Mouse (Mus musculus) CH12F3 (cell line): Measurements from ENCODE around the gene Gm14137.

Experiments used
- in situ Hi-C: fragments of 300-500 bp; cut with MboI; formaldehyde crosslinking; loops from 2 replicates; pipeline ENCODE4 v1.14.3; 2020; ENCODE audit warnings: low sequenced_read_pairs

The Gm14137 gene

GRCm38 (mm10) chr2:119172446-119172845 lies 1.9 kb upstream of the Gm14137 start:
- in situ Hi-C loops: no loop called here

- in situ Hi-C loops: no loop called here
Measured at GRCm38 (mm10) chr2:119172862-119173576, 1.3 kb upstream of the Gm14137 start.

GRCm38 (mm10) chr2:119174866-119175265 lies 557 bp downstream of the Gm14137 start:
- in situ Hi-C loops: loop anchor here (25.0 kb wide), 1 partner anchor 538 kb away; no protein-coding TSS in a partner anchor

GRCm38 (mm10) chr2:119175614-119176013 lies 1.3 kb downstream of the Gm14137 start:
- in situ Hi-C loops: loop anchor here (25.0 kb wide), 1 partner anchor 538 kb away; no protein-coding TSS in a partner anchor

- in situ Hi-C loops: loop anchor here (25.0 kb wide), 1 partner anchor 539 kb away; no protein-coding TSS in a partner anchor
Measured at GRCm38 (mm10) chr2:119176761-119177160, 2.5 kb downstream of the Gm14137 start.

DNA sequence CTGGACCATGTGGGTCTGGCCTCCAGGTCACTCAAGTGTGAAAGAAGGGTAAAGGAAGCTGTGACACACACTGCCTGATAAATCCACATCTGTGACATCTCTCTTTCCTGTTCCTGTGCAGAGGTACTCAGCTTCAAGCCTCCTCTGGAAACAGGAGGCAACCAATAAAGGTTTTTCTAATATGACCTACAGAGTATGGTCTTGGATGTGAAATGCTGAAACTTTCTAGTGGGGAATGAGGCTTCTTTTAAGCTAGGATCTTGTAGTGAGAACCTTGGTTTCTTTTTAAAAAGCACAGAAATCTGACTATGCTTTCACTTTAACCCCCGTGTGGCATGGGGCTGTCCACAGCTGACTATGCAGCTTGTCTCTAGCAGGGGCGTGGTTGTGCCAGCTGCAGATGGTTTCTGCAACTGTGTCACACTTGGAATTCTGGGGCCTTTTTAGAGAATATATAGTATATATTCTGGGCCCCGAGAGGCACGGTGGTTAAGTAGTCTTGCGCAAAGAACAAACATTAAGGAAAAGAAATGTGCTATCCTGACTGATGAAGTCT lies 3.2 kb downstream of the Gm14137 start:
- in situ Hi-C loops: loop anchor here (25.0 kb wide), 1 partner anchor 540 kb away; no protein-coding TSS in a partner anchor

DNA sequence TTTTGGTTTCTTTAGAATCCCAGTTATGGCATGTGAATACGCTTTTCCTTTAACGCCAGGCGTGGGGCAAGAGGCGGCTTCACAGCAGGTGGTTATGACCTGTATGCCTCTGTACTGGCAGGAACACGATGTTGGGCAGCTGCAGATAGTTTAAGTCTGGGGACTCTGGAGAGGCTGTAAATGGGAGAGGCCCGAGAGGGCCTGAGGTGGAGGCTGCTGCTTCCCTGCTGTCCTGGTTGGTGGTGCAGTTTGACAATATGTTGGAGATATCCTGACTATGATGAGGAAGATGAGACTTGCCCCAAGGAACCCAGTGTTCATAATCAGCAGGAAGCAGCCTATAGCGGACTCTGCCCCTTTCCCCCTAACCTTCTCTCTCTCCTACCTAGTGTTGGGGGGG lies 8.6 kb downstream of the Gm14137 start:
- in situ Hi-C loops: loop anchor here (25.0 kb wide), 1 partner anchor 546 kb away; no protein-coding TSS in a partner anchor

- in situ Hi-C loops: loop anchor here (25.0 kb wide), 1 partner anchor 552 kb away; no protein-coding TSS in a partner anchor
Measured at GRCm38 (mm10) chr2:119189029-119189710, 14.9 kb downstream of the Gm14137 start.

- in situ Hi-C loops: loop anchor here (25.0 kb wide), 1 partner anchor 554 kb away; no protein-coding TSS in a partner anchor
Measured at GRCm38 (mm10) chr2:119190969-119191368, 16.7 kb downstream of the Gm14137 start.

- in situ Hi-C loops: loop anchor here (25.0 kb wide), 1 partner anchor 557 kb away; no protein-coding TSS in a partner anchor
Measured at GRCm38 (mm10) chr2:119194140-119194539, 19.8 kb downstream of the Gm14137 start.

DNA sequence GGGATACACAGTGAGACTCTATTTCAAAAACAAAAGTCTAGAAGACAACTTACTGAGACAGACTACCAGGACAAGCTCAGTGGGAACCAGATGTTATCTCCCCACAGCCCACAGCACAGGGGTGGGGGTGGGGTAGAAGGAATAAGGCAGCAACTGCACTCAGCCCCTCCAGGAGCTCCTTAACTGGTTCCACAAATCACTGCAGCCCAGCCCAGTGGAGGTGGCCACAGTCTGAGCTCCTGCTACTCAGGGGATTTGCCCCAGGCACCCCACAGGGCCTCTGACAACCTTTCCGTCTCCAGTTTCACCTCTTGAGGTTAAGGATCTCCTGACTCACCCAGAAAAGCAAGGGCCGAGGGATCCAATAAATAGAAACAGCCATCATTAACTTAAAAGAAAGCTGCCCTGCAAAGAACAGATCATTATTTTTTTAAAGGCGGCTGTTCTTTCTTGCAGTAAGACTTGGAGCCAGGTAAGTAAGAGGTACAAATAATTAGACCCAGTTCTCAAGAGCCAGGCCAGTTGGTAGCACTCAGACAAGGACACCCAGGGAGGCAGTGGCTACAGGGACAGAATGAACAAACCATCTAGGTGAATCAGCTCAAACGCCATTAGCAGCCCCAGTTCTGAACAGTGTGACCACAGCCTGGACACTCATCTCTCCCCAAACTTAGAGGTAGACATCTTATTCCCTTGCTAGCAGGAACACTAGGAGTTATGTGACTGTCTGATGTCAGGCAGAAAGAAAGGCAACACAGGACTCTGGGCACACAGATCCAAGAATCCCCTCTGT lies 22.2 kb downstream of the Gm14137 start:
- in situ Hi-C loops: loop anchor here (25.0 kb wide), 1 partner anchor 559 kb away; no protein-coding TSS in a partner anchor

DNA sequence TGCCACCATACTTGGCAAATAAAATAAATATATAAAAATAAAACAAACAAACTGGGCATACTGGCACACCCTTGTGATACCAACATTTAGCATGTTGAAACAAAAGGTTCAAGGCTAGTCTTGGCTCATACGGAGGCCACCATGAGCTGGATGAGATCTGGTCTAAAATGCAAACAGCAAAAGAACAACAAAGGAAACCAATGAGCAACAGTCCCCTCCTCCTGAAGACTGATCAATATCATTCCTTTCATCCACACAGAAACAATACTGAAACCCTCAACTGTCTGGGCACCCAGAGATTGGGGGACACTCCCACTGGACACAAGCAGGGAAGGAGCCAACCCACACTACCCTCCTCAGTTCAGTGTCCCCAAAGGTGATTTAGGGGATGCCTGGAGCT lies 23.2 kb downstream of the Gm14137 start:
- in situ Hi-C loops: loop anchor here (25.0 kb wide), 1 partner anchor 560 kb away; no protein-coding TSS in a partner anchor

DNA sequence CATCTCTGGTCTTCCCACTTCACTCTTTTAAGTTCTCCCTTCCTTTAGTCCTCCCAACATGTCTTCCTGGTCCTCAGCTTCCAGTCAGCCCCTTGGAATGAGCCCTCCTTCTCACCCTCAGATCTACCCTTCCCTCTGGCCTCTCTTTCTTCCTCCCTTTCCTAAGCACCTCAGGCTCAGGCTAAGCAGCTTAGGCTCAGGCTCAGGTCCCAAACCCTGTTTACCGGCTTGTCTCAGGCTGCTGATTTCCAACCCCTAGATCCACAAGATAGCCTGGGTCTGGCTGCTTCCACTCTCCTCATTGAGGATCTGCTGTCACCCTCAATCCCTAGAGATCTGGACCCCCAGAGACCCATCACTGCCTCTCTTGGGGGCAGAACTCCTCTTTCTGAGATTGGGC lies 23.7 kb downstream of the Gm14137 start:
- in situ Hi-C loops: loop anchor here (25.0 kb wide), 1 partner anchor 561 kb away; no protein-coding TSS in a partner anchor

GRCm38 (mm10) chr2:119198934-119199333 lies 24.6 kb downstream of the Gm14137 start:
- in situ Hi-C loops: loop anchor here (25.0 kb wide), 1 partner anchor 562 kb away; no protein-coding TSS in a partner anchor

GRCm38 (mm10) chr2:119202914-119203453 lies 28.7 kb downstream of the Gm14137 start:
- in situ Hi-C loops: no loop called here

DNA sequence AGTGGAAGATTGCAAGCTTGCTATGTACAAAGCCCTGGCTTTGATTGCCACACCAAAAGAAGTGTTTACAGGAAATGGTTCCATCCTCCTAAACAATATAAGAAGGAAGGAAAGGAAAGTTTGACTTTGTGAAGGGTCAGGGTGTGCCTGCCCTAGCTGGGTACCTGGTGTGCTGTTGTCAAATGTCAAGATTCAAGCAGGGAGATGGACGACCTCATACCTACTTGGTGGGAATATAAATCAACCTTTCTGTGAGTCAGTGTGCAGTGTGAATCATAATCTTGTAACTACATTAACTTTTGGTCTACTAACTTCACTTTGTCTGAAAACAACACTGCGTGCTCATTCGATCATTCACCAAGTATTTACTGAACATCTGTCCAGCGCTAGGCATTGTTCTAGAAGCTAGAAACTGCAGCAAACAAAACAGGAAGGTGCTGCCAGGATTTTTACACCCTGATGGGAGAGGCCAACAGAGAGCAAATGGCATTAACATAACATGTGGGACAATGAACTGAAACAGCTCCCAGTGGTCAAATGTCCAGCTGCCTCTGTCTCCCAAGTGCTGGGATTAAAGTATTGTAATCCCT lies 29.7 kb downstream of the Gm14137 start:
- in situ Hi-C loops: no loop called here

GRCm38 (mm10) chr2:119207961-119208343 lies 33.6 kb downstream of the Gm14137 start:
- in situ Hi-C loops: no loop called here

- in situ Hi-C loops: no loop called here
Measured at GRCm38 (mm10) chr2:119208344-119209175, 34.3 kb downstream of the Gm14137 start, which contains the start of the genes Zfyve19 and Dnajc17. TSS of gene Zfyve19 (plus strand) at chr2:119208617. TSS of gene Dnajc17 (minus strand) at chr2:119208795.

DNA sequence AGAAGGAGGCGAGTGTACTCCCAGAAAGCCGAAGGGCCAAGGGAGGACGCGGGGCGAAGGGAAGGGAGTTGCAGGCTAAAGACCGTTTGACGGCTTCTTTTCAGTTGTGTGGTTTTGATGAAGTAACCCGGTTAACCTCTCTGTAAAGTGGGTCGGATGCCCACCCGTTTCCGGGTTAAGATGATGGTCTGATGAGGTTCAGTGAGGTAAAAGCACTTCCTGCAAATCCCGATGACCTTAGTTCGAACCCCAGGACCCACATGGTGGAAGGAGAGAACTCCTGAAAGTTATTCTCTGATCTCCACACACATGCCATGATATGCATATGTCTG lies 34.8 kb downstream of the Gm14137 start:
- in situ Hi-C loops: no loop called here
